Mouse (Mus musculus) bone marrow macrophage, adult 2 months (primary cell): ENCODE results near the gene A730015C16Rik.

Experiments
- CTCF ChIP-seq: IDR thresholded peaks from 2 replicates; pipeline ENCODE4 v1.5.1; 2012; ENCODE audit warnings: low read depth, mild to moderate bottlenecking, low read length, moderate library complexity
- POLR2A ChIP-seq: IDR thresholded peaks from 2 replicates; pipeline ENCODE4 v1.6.1; 2012; ENCODE audit warnings: mild to moderate bottlenecking, low read depth, low read length, borderline replicate concordance

DNA sequence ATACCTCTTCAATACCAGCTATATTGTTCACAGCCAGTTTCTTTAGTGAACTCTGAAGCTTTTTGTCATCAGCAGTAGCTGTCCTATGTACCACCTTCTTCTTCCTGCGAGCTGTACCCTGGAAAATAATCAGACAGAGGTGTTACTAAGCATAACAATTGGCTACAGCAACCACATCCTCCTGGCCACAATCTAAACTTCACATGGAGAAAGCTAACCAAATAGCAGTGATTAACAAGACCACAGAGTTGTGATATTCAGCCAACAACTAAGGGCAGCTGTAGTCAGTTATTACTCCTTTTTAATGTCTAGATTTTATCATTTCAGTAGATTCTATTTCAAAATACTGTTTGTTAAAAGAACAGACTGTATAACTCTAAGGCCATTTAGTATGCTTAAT is 22.3 kb downstream of the A730015C16Rik start:
- TF ChIP-seq POLR2A (no peak), CTCF (no peak)
